Mouse (Mus musculus) CH12.LX (cell line): Measurements from ENCODE around the gene Cers6.

Experiments used
- EP300 ChIP-seq: IDR thresholded peaks from 2 replicates; pipeline ENCODE4 v1.6.1; 2011; ENCODE audit warnings: low read length, improper control_type of control experiment
- MXI1 ChIP-seq: IDR thresholded peaks from 2 replicates; pipeline ENCODE4 v1.6.1; 2011; ENCODE audit warnings: mild to moderate bottlenecking, low read depth, low read length, improper control_type of control experiment
- TBP ChIP-seq: conservative IDR thresholded peaks from 2 replicates; pipeline ENCODE4 v1.6.1; 2011; ENCODE audit warnings: low read depth, low read length, improper control_type of control experiment

DNA sequence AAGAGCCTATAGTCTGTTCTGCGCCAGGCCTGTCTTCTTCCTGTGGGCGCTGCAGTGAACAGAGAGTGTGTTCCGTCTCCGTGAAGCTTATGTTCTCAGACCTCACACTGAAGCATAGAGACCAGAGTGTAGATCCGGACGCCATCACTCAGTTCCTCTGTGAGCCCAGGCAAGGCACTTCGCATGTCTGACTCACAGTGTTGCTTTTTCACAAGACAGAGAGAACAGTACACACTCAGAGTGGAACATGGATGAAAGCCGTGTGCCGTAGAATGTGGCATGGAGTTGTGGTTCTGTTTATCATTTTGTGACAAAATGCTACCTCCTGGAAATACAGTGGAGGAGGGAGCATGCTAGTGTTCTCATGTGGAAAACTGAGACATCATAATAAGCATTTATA, 120.1 kb downstream of the Cers6 start:
- no peak for TF ChIP-seq MXI1
- TF ChIP-seq EP300 = no peak
- TF ChIP-seq TBP = no peak
